Comparison of ENCODE assay signal across 32 mouse cellular contexts in the genomic region with DNA sequence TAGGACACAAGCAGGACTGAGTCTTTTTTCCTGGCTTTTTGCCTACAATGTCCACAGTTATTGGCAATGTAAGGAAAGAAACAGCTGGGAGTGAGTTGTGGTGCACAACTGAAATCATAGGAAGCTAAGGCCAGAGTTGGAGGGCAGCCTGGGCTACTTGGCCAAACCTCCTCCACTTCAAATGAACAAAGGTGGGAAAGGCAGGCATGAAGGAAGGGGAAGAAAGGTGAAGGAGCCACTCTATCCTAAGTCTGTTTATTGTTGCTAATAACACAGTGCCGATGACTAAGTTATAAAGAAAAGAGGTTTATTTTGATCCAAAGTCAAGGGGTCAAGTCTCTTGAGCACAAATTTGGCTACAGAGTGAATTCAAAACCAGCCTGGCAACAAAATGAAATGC. TPM values are rescaled to one million over a fixed set of nuclear protein-coding genes. Genes with fewer than 3 reads are reported as not detected.
DNase-seq lines count a peak whose midpoint lies in the region; ATAC-seq and TF ChIP-seq lines count a peak whose summit lies in the region.
"Had no signal": no experiment of that assay in that cellular context is flagged by ENCODE, and none has a peak within 500 bp of the region (broad histone marks: within the 10 kb centered on the region; RNA-seq: fewer than 3 reads in every experiment).

No protein-coding gene starts in this region.

- no peak overlapping the region for H3K27ac ChIP-seq in lung, embryonic 14.5 days (ENCODE audit: low read depth)
- H3K27ac ChIP-seq in lung, postnatal 0 days (ENCODE audit: low read length), result no peak overlapping the region
- H3K27ac ChIP-seq in hindbrain, embryonic 16.5 days (ENCODE audit: low read depth, low read length), result no peak overlapping the region
- H3K27ac ChIP-seq: embryonic facial prominence, embryonic 10.5 days; forebrain, embryonic 15.5 days; heart, embryonic 15.5 days; hindbrain, embryonic 10.5 days; hindbrain, postnatal 0 days; kidney, embryonic 15.5 days; limb, embryonic 15.5 days; liver, embryonic 15.5 days; midbrain, embryonic 10.5 days; stomach, embryonic 15.5 days had no signal

- no peaks in the 10 kb centered on the region for H3K4me1 ChIP-seq in lung, embryonic 14.5 days (ENCODE audit: insufficient read depth)
- no peaks in the 10 kb centered on the region for H3K4me1 ChIP-seq in lung, postnatal 0 days (ENCODE audit: insufficient read depth, low read depth, low read length)
- no peaks in the 10 kb centered on the region for H3K4me1 ChIP-seq in hindbrain, embryonic 16.5 days (ENCODE audit: control insufficient read depth, insufficient read depth, low read depth, low read length)
- H3K4me1 ChIP-seq: embryonic facial prominence, embryonic 10.5 days; forebrain, embryonic 15.5 days; heart, embryonic 15.5 days; limb, embryonic 15.5 days; liver, embryonic 15.5 days; stomach, embryonic 15.5 days had no signal

- H3K9me3 ChIP-seq in lung, embryonic 14.5 days (ENCODE audit: low read depth, low read length), result no peaks in the 10 kb centered on the region
- no peaks in the 10 kb centered on the region for H3K9me3 ChIP-seq in lung, postnatal 0 days (ENCODE audit: low read length)
- no peaks in the 10 kb centered on the region for H3K9me3 ChIP-seq in hindbrain, embryonic 16.5 days (ENCODE audit: control insufficient read depth, low read length)
- H3K9me3 ChIP-seq: embryonic facial prominence, embryonic 10.5 days; forebrain, embryonic 15.5 days; heart, embryonic 15.5 days; hindbrain, embryonic 10.5 days; kidney, embryonic 15.5 days; limb, embryonic 15.5 days; liver, embryonic 15.5 days; midbrain, embryonic 10.5 days; stomach, embryonic 15.5 days had no signal

- H3K27me3 ChIP-seq in lung, embryonic 14.5 days (ENCODE audit: insufficient read depth, low read length), result no peaks in the 10 kb centered on the region
- H3K27me3 ChIP-seq in lung, postnatal 0 days (replicated peaks; ENCODE audit: insufficient read depth, low read length), result no peaks in the 10 kb centered on the region
- H3K27me3 ChIP-seq in hindbrain, embryonic 16.5 days (replicated peaks; ENCODE audit: control insufficient read depth, insufficient read depth, low read length), result no peaks in the 10 kb centered on the region
- H3K27me3 ChIP-seq: forebrain, embryonic 15.5 days; heart, embryonic 15.5 days; kidney, embryonic 15.5 days; limb, embryonic 15.5 days; liver, embryonic 15.5 days; stomach, embryonic 15.5 days had no signal

- no peak for TF ChIP-seq CTCF in lung, embryonic 14.5 days (IDR thresholded peaks at IDR 0.05; ENCODE audit: low read depth)
- TF ChIP-seq CTCF in lung, postnatal 0 days (IDR thresholded peaks at IDR 0.05), result no peak

- H3K9ac ChIP-seq in lung, embryonic 14.5 days, result no peak overlapping the region
- H3K9ac ChIP-seq in lung, postnatal 0 days (replicated peaks; ENCODE audit: low read depth), result no peak overlapping the region
- H3K9ac ChIP-seq in hindbrain, embryonic 16.5 days (ENCODE audit: low read depth, low read length), result no peak overlapping the region
- H3K9ac ChIP-seq: forebrain, embryonic 15.5 days; heart, embryonic 15.5 days; kidney, embryonic 15.5 days; limb, embryonic 15.5 days; liver, embryonic 15.5 days; stomach, embryonic 15.5 days had no signal

- ATAC-seq in lung, embryonic 14.5 days (ENCODE audit: insufficient read depth), result no peak
- no peak for ATAC-seq in lung, postnatal 0 days
- no peak for ATAC-seq in hindbrain, embryonic 16.5 days
- ATAC-seq: CD4-positive, CD25-positive, alpha-beta regulatory T cell, adult 4 months; forebrain, embryonic 15.5 days; hindbrain, postnatal 0 days; intestine, embryonic 16.5 days; midbrain, embryonic 16.5 days had no signal

- no peak overlapping the region for H3K4me2 ChIP-seq in lung, embryonic 14.5 days
- no peak overlapping the region for H3K4me2 ChIP-seq in lung, postnatal 0 days (replicated peaks; ENCODE audit: low read depth, low read length)
- H3K4me2 ChIP-seq in hindbrain, embryonic 16.5 days (ENCODE audit: low read length), result no peak overlapping the region
- H3K4me2 ChIP-seq: forebrain, embryonic 15.5 days; heart, embryonic 15.5 days; kidney, embryonic 15.5 days; limb, embryonic 15.5 days; liver, embryonic 15.5 days; stomach, embryonic 15.5 days had no signal

- TF ChIP-seq EP300 in lung, postnatal 0 days (IDR thresholded peaks at IDR 0.05), result no peak

- peak; percentile 4 for DNase-seq in adrenal gland, postnatal 14 days
- no peak for DNase-seq in adrenal gland, adult 8-10 months
- DNase-seq in heart, adult 9 months (ENCODE audit: low spot score in 2 of 2), result peak; percentile 0 to 3
- DNase-seq in heart, adult 11 months, result no peak
- peak; percentile 20 for DNase-seq in lung, embryonic 14.5 days
- DNase-seq in lung, postnatal 0 days (ENCODE audit: low spot score), result no peak
- no peak for DNase-seq in frontal cortex, postnatal 14 days (ENCODE audit: low spot score in 2 of 2)
- DNase-seq: adrenal gland, postnatal 25 days; cerebellum, adult 11-12 months; cerebellum, postnatal 10 days; kidney, postnatal 4 days; layer of hippocampus, adult 9-11 months; left cerebral cortex, postnatal 4 days; right cerebral cortex, adult 18-20 months; right cerebral cortex, postnatal 4 days; thymus, adult 18-20 months; thymus, postnatal 36 days had no signal

- H3K36me3 ChIP-seq in lung, embryonic 14.5 days (ENCODE audit: insufficient read depth), result no peaks in the 10 kb centered on the region
- H3K36me3 ChIP-seq in lung, postnatal 0 days (ENCODE audit: insufficient read depth, low read length), result no peaks in the 10 kb centered on the region
- no peaks in the 10 kb centered on the region for H3K36me3 ChIP-seq in hindbrain, embryonic 16.5 days (ENCODE audit: control insufficient read depth, insufficient read depth, low read length)
- H3K36me3 ChIP-seq: embryonic facial prominence, embryonic 10.5 days; forebrain, embryonic 15.5 days; heart, embryonic 15.5 days; hindbrain, embryonic 10.5 days; kidney, embryonic 15.5 days; limb, embryonic 15.5 days; liver, embryonic 15.5 days; midbrain, embryonic 10.5 days; stomach, embryonic 15.5 days had no signal

- no peak overlapping the region for H3K4me3 ChIP-seq in lung, embryonic 14.5 days (ENCODE audit: low read depth, low read length)
- no peak overlapping the region for H3K4me3 ChIP-seq in lung, postnatal 0 days (ENCODE audit: low read depth, low read length)
- H3K4me3 ChIP-seq in hindbrain, embryonic 16.5 days (ENCODE audit: low read length), result no peak overlapping the region
- H3K4me3 ChIP-seq: embryonic facial prominence, embryonic 10.5 days; forebrain, embryonic 15.5 days; heart, embryonic 15.5 days; hindbrain, embryonic 10.5 days; kidney, embryonic 15.5 days; limb, embryonic 15.5 days; liver, embryonic 15.5 days; midbrain, embryonic 10.5 days; myocyte; stomach, embryonic 15.5 days had no signal

- 53% methylated on average over 1 of the region's 1 CpGs for WGBS in lung, embryonic 14.5 days
- WGBS in lung, postnatal 0 days, result 41% methylated on average over 1 of the region's 1 CpGs
- WGBS in hindbrain, embryonic 16.5 days, result 83% methylated on average over 1 of the region's 1 CpGs

RNA-seq across cellular contexts. Expression of a gene that starts 57.3 kb away (rescaled TPM):
- 75.0 and 75.8 TPM in 2 replicates for total RNA-seq in adrenal gland, postnatal 14 days (2021)
- 100 to 1,000 TPM in 3 of 4 experiments, 10 to 100 TPM in 1; 95.4 to 122 (median 111) TPM for total RNA-seq in adrenal gland, adult 8-10 months (2022)
- polyA plus RNA-seq in lung, embryonic 14.5 days (2014; fragmentation: Nextera tagmentation; extraction: Ambion mirVana), result 242 and 243 TPM in 2 replicates
- polyA plus RNA-seq in lung, postnatal 0 days (2015; fragmentation: Nextera tagmentation; extraction: Ambion mirVana), result 182 and 185 TPM in 2 replicates
- polyA plus RNA-seq in hindbrain, embryonic 16.5 days (2015; fragmentation: Nextera tagmentation; extraction: Ambion mirVana), result 243 and 250 TPM in 2 replicates

Comparison
In these comparisons a context has a peak if more than half of its experiments do, and no peak if none do; other contexts are left out.
1. DNase-seq: peak in adrenal gland, postnatal 14 days (single experiment), heart, adult 9 months (2 of 2) and lung, embryonic 14.5 days (single experiment); none in adrenal gland, adult 8-10 months (single experiment), heart, adult 11 months (single experiment), lung, postnatal 0 days (single experiment) and frontal cortex, postnatal 14 days (0 of 2).